Mouse (Mus musculus): ENCODE results near the gene Susd6. TPM values are rescaled to one million over a fixed set of nuclear protein-coding genes. Genes with fewer than 3 reads are reported as not detected.

Susd6 gene
- polyA plus RNA-seq, 1 experiment from 2014 or later: 12.5 TPM

- H3K27ac ChIP-seq: no peak overlapping the region
Observed at GRCm38 (mm10) chr12:80828020-80828419, 37.7 kb downstream of the Susd6 start.

DNA sequence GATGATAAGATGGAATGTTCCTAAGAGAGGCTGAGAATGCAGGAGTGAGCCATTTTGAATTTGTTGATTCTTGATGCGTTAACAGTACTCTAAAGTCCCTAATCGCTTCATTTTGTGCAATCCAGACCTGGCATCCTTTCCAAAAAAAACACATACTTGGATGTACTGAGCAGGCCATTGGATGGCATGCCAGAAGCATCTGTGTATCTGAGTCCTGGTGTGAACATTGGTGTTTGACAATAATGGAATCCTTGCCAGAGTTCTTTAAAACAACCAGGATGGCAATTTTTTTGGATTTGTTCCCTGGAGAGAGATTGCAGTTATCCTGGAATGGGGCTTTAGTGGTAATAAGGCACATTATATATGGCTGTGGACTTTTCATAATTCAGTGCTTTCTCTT lies 38.6 kb downstream of the Susd6 start:
- Histone ChIP-seq H3K9ac (no peak overlapping the region), H3K27me3 (ENCODE audit: control insufficient read depth, insufficient read depth, low read length) (no peaks in the 10 kb centered on the region), H3K27ac (no peak overlapping the region), H3K9me3 (ENCODE audit: control insufficient read depth, low read length) (no peaks in the 10 kb centered on the region), H3K4me1 (replicated peaks; ENCODE audit: control insufficient read depth, insufficient read depth, low read length) (0 out of 2 replicates have a peak, but pooled peaks cover 3% of the 10 kb centered on the region), H3K36me3 (replicated peaks; ENCODE audit: control insufficient read depth, insufficient read depth) (0 out of 2 replicates have a peak, but pooled peaks cover 3% of the 10 kb centered on the region), H3K4me2 (replicated peaks) (no peak overlapping the region), H3K4me3 (replicated peaks; ENCODE audit: low read length) (no peak overlapping the region)
- WGBS: 96% methylated on average over 2 of the region's 2 CpGs
- ATAC-seq (ENCODE audit: low FRiP score): no peak
- no peak for DNase-seq (ENCODE audit: low spot score)

More at GRCm38 (mm10) chr12:80828020-80828419, 37.7 kb downstream of the Susd6 start:
- H3K4me1 ChIP-seq (replicated peaks; ENCODE audit: control insufficient read depth, insufficient read depth, low read length): 0 out of 2 replicates have a peak, but pooled peaks cover 3% of the 10 kb centered on the region
- H3K9me3 ChIP-seq (ENCODE audit: control insufficient read depth, low read length): no peaks in the 10 kb centered on the region
- DNase-seq (ENCODE audit: low spot score) (no peak), ATAC-seq (ENCODE audit: low FRiP score) (no peak)
- 93% methylated on average over 5 of the region's 5 CpGs for WGBS
- no peak overlapping the region for H3K4me2 ChIP-seq (replicated peaks)
- H3K36me3 ChIP-seq (replicated peaks; ENCODE audit: control insufficient read depth, insufficient read depth): 0 out of 2 replicates have a peak, but pooled peaks cover 3% of the 10 kb centered on the region
- H3K27me3 ChIP-seq (ENCODE audit: control insufficient read depth, insufficient read depth, low read length): no peaks in the 10 kb centered on the region
- H3K9ac ChIP-seq: no peak overlapping the region
- H3K4me3 ChIP-seq (replicated peaks; ENCODE audit: low read length): no peak overlapping the region

DNA sequence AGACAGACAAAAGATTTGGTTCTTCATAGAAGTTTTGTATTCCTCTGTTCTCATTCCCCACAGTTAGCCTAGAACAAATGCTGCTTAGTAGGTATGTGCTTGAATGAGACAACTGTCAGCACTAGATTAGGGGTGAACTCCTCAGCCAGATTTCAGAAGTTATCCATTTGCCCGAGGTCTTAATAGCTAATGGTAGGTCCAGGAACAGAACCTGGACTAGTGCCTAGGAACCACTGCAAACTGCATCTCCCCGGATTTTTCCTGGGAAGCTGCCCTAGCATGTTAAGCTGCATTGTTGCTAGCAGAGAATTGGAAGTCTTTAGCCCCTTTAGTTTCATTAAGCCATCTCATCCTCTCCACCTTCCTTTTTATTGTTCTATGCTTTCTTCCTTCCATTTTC lies 39.9 kb downstream of the Susd6 start:
- 0 out of 2 replicates have a peak, but pooled peaks cover 3% of the 10 kb centered on the region for H3K36me3 ChIP-seq (replicated peaks; ENCODE audit: control insufficient read depth, insufficient read depth)
- DNase-seq (ENCODE audit: low spot score) (no peak), ATAC-seq (ENCODE audit: low FRiP score) (no peak)
- no peak overlapping the region for H3K4me3 ChIP-seq (replicated peaks; ENCODE audit: low read length)
- no peak overlapping the region for H3K9ac ChIP-seq
- 76% methylated on average over 2 of the region's 2 CpGs for WGBS
- no peak overlapping the region for H3K4me2 ChIP-seq (replicated peaks)
- no peaks in the 10 kb centered on the region for H3K27me3 ChIP-seq (ENCODE audit: control insufficient read depth, insufficient read depth, low read length)
- no peaks in the 10 kb centered on the region for H3K9me3 ChIP-seq (ENCODE audit: control insufficient read depth, low read length)
- H3K4me1 ChIP-seq (replicated peaks; ENCODE audit: control insufficient read depth, insufficient read depth, low read length): 0 out of 2 replicates have a peak, but pooled peaks cover 3% of the 10 kb centered on the region
- H3K27ac ChIP-seq: no peak overlapping the region

DNA sequence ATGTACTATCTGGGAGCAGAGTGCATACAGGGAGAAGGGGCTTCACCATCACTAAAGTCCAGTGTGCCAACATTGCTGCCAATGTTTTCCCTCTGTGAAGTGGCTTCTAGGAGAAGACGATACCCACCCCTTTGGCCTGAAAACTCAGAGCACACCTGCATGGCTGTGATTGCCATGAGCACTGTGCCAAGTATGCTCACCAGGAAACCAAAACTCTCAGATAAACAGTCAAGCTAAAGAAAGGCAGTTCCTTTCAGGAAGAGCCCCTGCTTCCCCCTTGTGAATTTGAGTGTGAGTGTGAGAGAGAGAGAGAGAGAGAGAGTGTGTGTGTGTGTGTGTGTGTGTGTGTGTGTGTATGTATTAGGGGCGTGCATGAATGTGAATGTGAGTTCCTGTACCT lies 40.5 kb downstream of the Susd6 start:
- no peak for ATAC-seq (ENCODE audit: low FRiP score)
- 90% methylated on average over 2 of the region's 2 CpGs for WGBS
- H3K4me3 ChIP-seq (replicated peaks; ENCODE audit: low read length): no peak overlapping the region
- no peak overlapping the region for H3K9ac ChIP-seq
- 0 out of 2 replicates have a peak, but pooled peaks cover 3% of the 10 kb centered on the region for H3K36me3 ChIP-seq (replicated peaks; ENCODE audit: control insufficient read depth, insufficient read depth)
- DNase-seq (ENCODE audit: low spot score): no peak
- no peak overlapping the region for H3K4me2 ChIP-seq (replicated peaks)
- 0 out of 2 replicates have a peak, but pooled peaks cover 3% of the 10 kb centered on the region for H3K4me1 ChIP-seq (replicated peaks; ENCODE audit: control insufficient read depth, insufficient read depth, low read length)
- H3K27ac ChIP-seq: no peak overlapping the region
- no peaks in the 10 kb centered on the region for H3K27me3 ChIP-seq (ENCODE audit: control insufficient read depth, insufficient read depth, low read length)
- no peaks in the 10 kb centered on the region for H3K9me3 ChIP-seq (ENCODE audit: control insufficient read depth, low read length)

DNA sequence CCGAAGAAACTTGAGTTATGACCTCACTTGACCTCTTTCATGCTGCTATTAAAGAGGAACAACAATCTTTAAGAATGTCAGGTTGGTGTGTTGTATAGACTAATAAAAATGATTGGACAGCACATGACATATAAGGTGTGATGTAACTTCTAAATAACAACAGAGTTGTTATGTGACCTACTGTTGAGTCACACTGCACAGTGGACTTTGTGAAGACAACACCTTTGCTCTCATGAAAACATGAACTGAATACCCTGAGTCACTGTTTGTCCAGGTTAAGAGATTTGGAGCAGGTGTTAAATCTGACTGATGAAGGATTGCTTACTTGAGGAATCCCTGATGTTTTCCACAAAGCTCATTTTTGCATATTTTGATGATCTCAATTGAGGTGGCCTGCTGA lies 42.0 kb downstream of the Susd6 start:
- H3K4me2 ChIP-seq (replicated peaks): no peak overlapping the region
- H3K9ac ChIP-seq: no peak overlapping the region
- 58% methylated on average over 1 of the region's 1 CpGs for WGBS
- H3K4me3 ChIP-seq (replicated peaks; ENCODE audit: low read length): no peak overlapping the region
- H3K27ac ChIP-seq: no peak overlapping the region
- H3K27me3 ChIP-seq (ENCODE audit: control insufficient read depth, insufficient read depth, low read length): no peaks in the 10 kb centered on the region
- 0 out of 2 replicates have a peak, but pooled peaks cover 3% of the 10 kb centered on the region for H3K4me1 ChIP-seq (replicated peaks; ENCODE audit: control insufficient read depth, insufficient read depth, low read length)
- ATAC-seq (ENCODE audit: low FRiP score): no peak
- 0 out of 2 replicates have a peak, but pooled peaks cover 3% of the 10 kb centered on the region for H3K36me3 ChIP-seq (replicated peaks; ENCODE audit: control insufficient read depth, insufficient read depth)
- H3K9me3 ChIP-seq (ENCODE audit: control insufficient read depth, low read length): no peaks in the 10 kb centered on the region
- DNase-seq (ENCODE audit: low spot score): no peak

DNA sequence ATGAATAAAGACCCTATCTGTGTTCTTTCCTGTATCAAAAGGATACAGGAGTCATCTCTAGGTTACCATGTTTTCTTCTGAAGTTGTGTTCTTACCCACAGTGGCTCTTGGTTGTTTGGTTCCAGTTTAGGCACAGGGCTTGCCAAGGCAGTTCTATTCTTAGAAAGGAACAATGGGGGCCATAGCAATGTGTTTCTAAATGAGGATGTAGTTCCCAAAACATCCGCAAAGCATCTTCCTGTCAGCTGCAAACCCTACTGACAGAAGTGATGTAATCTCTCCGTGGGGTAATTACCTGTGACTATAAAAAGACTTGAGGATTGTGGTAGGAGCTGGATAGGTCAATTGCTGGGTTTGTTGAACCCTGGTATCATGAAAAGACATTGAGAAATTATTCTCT lies 43.2 kb downstream of the Susd6 start:
- DNase-seq (ENCODE audit: low spot score) (no peak), ATAC-seq (ENCODE audit: low FRiP score) (no peak)
- no peaks in the 10 kb centered on the region for H3K27me3 ChIP-seq (ENCODE audit: control insufficient read depth, insufficient read depth, low read length)
- no peak overlapping the region for H3K4me3 ChIP-seq (replicated peaks; ENCODE audit: low read length)
- no peak overlapping the region for H3K9ac ChIP-seq
- WGBS: 79% methylated on average over 2 of the region's 2 CpGs
- no peak overlapping the region for H3K27ac ChIP-seq
- no peak overlapping the region for H3K4me2 ChIP-seq (replicated peaks)
- H3K9me3 ChIP-seq (ENCODE audit: control insufficient read depth, low read length): no peaks in the 10 kb centered on the region
- 0 out of 2 replicates have a peak, but pooled peaks cover 3% of the 10 kb centered on the region for H3K36me3 ChIP-seq (replicated peaks; ENCODE audit: control insufficient read depth, insufficient read depth)
- H3K4me1 ChIP-seq (replicated peaks; ENCODE audit: control insufficient read depth, insufficient read depth, low read length): 0 out of 2 replicates have a peak, but pooled peaks cover 3% of the 10 kb centered on the region

GRCm38 (mm10) chr12:80834156-80834900 lies 44.0 kb downstream of the Susd6 start:
- no peak overlapping the region for H3K4me2 ChIP-seq (replicated peaks)
- H3K4me1 ChIP-seq (replicated peaks; ENCODE audit: control insufficient read depth, insufficient read depth, low read length): 0 out of 2 replicates have a peak, but pooled peaks cover 3% of the 10 kb centered on the region
- no peaks in the 10 kb centered on the region for H3K9me3 ChIP-seq (ENCODE audit: control insufficient read depth, low read length)
- DNase-seq (ENCODE audit: low spot score): no peak
- no peak overlapping the region for H3K27ac ChIP-seq
- H3K4me3 ChIP-seq (replicated peaks; ENCODE audit: low read length): no peak overlapping the region
- no peak overlapping the region for H3K9ac ChIP-seq
- no peak for ATAC-seq (ENCODE audit: low FRiP score)
- H3K27me3 ChIP-seq (ENCODE audit: control insufficient read depth, insufficient read depth, low read length): no peaks in the 10 kb centered on the region
- 0 out of 2 replicates have a peak, but pooled peaks cover 3% of the 10 kb centered on the region for H3K36me3 ChIP-seq (replicated peaks; ENCODE audit: control insufficient read depth, insufficient read depth)
- 90% methylated on average over 3 of the region's 3 CpGs for WGBS

DNA sequence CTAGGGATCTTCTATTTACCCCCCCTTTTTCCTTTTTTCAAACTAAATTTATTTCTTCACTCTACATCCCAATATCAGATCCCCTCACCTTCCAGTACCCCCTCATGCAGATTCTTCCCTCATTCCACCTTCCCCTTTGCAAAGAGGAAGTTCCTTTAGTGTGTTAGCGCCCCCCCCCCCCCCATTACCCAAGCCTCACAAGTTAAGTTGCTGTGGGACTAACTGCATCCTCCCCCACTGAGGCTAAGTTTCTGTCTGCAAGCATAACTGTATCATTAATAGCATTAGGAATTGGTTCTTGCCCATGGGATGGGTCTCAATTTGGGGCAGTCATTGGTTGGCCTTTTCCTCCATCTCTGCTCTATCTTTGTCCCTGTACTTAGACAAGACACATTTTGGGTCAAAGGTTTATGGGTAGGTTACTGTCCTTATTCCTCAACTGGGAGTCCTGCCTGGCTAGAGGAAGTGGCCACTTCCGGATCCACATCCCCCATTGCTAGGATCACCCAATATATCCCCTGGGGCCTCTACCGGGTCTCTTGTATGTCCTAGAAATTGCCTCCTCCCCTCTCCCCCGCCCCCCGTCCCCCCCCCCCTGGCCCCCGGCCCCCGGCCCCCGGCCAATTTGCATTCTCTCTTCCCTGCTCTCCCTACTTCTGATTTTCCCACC lies 44.7 kb downstream of the Susd6 start:
- Histone ChIP-seq H3K27ac (no peak overlapping the region), H3K9me3 (ENCODE audit: control insufficient read depth, low read length) (no peaks in the 10 kb centered on the region), H3K4me1 (replicated peaks; ENCODE audit: control insufficient read depth, insufficient read depth, low read length) (0 out of 2 replicates have a peak, but pooled peaks cover 6% of the 10 kb centered on the region), H3K9ac (no peak overlapping the region), H3K4me2 (replicated peaks) (no peak overlapping the region), H3K27me3 (ENCODE audit: control insufficient read depth, insufficient read depth, low read length) (no peaks in the 10 kb centered on the region), H3K36me3 (replicated peaks; ENCODE audit: control insufficient read depth, insufficient read depth) (no peaks in the 10 kb centered on the region), H3K4me3 (replicated peaks; ENCODE audit: low read length) (no peak overlapping the region)
- no peak for DNase-seq (ENCODE audit: low spot score)
- 87% methylated on average over 7 of the region's 8 CpGs for WGBS
- no peak for ATAC-seq (ENCODE audit: low FRiP score)

DNA sequence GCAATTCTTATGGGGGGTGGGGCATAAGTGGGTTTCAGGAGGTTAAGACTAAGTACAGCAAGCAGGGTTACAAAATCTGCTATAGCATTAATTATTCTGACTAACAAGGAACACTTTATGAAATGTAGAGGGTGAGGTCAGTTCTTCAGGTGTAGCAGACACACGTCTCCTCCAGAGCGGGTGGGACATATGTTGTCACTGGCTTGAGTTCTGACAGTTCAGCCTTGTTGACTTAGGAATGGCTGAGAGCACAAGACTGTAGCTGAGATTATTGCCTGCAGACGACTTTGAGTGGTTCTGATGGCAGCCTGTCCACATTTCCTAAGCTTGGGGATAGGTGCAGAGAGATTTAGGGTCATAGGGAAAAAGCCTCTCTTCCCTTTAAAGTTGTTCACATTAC lies 47.3 kb downstream of the Susd6 start:
- DNase-seq (ENCODE audit: low spot score) (no peak), ATAC-seq (ENCODE audit: low FRiP score) (no peak)
- WGBS: 80% methylated on average over 3 of the region's 3 CpGs

More for the DNA sequence above, 47.3 kb downstream of the Susd6 start:
- no peak overlapping the region for H3K27ac ChIP-seq
- no peak overlapping the region for H3K4me2 ChIP-seq (replicated peaks)
- no peaks in the 10 kb centered on the region for H3K9me3 ChIP-seq (ENCODE audit: control insufficient read depth, low read length)
- no peak overlapping the region for H3K4me3 ChIP-seq (replicated peaks; ENCODE audit: low read length)
- H3K4me1 ChIP-seq (replicated peaks; ENCODE audit: control insufficient read depth, insufficient read depth, low read length): 0 out of 2 replicates have a peak, but pooled peaks cover 4% of the 10 kb centered on the region
- no peaks in the 10 kb centered on the region for H3K36me3 ChIP-seq (replicated peaks; ENCODE audit: control insufficient read depth, insufficient read depth)
- no peaks in the 10 kb centered on the region for H3K27me3 ChIP-seq (ENCODE audit: control insufficient read depth, insufficient read depth, low read length)
- no peak overlapping the region for H3K9ac ChIP-seq
